Mouse (Mus musculus) kidney, postnatal 10 days (tissue): Measurements from ENCODE around the gene Gkn1.

Experiments
- DNase-seq: peaks from one replicate; pipeline ENCODE4 v3.0.0; 2021; ENCODE audit warnings: mixed read lengths

The Gkn1 gene

DNA sequence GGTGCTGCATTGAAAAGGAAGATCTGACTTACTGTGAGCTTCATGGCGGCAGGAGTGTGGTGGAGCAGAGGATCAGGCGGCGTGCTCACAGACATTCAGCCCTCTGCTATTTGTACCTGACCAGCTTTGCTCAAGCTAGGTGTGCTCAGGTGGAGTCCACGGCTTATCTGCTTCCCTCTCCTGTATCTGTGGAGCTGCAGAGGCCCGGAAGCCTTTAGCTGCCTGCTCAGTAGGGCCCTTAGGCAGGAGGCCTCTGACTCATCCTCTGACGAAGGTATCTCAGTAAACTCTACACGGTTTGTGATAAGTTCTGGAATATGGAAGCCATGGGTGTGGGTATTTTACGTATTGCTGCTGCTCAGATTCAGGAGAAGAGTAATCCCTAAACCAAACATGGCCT, at the start of gene Gkn1:
Gkn1 (minus strand) TSS at position 114 of the 400 bp plus-strand sequence.
- DNase-seq: no peak

- no peak for DNase-seq
These were observed 49.3 kb upstream of the Gkn1 start for GRCm38 (mm10) chr6:87399886-87400566.

GRCm38 (mm10) chr6:87399137-87399536, 48.4 kb upstream of the Gkn1 start:
- peak; percentile 89 for DNase-seq

GRCm38 (mm10) chr6:87394783-87395182, 44.0 kb upstream of the Gkn1 start:
- DNase-seq: peak; percentile 53

DNA sequence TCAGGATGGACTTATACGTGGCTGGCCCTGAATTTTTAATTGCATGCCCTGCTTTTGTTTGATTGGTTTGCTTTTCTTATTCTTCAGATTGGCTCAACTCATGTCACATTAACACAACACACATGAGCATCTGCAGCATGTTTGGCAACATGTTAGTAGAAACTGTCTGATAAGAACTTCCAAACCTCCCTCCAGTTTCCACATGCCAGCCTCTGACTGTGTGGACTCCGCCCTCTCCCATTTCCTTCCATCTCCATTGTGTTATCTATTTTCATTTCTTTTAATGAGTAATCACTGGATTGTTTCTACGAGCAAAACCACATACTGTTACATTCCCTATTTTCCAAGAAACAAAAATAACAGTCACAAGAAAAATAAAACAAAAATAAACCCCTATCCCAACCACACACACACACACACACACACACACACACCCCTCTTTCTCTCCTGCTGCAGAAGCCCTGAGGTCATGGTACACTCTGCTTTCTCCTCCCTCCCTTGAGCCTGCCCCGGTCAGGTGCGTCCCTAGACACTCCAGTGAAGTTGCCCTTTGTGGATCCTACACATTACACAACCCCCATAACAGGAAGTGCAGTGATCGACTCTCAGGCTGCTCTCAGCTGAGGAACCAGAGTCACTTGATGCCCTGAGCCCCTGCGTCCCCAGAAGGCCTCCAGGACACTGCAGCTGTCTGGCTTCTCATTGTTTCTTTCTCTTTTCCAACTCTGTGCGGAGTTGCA, 42.9 kb upstream of the Gkn1 start:
- peak; percentile 35 for DNase-seq

DNA sequence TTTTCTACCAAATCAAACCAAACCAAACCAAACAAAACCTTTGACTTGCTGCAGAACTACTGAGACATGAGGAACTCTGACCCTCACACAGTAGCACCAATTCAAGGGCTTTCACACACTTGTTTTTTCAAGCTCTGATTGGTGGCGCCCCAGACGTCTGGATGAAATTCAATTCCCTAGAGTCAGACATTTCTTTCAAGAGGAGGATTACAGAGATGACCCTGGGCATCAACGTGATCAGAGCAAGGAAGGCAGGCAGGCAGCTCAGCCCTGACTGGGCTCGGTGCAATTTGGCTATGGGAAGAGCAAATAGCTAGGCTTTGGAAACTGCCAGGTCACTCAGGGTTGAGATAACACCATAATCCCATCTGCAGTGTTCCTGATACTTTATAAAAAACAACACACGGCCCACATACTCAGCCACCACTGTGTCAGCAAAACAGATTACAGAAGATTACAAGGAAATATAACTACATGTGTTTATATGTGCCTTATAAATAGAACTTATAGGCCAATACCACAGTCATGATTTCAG, 38.8 kb upstream of the Gkn1 start:
- no peak for DNase-seq

GRCm38 (mm10) chr6:87388877-87389276, 38.1 kb upstream of the Gkn1 start, which contains the start of gene Gkn3:
Gene Gkn3, minus strand, starts transcription at chr6:87388935.
- DNase-seq: no peak

GRCm38 (mm10) chr6:87386681-87387080, 35.9 kb upstream of the Gkn1 start:
- no peak for DNase-seq

DNA sequence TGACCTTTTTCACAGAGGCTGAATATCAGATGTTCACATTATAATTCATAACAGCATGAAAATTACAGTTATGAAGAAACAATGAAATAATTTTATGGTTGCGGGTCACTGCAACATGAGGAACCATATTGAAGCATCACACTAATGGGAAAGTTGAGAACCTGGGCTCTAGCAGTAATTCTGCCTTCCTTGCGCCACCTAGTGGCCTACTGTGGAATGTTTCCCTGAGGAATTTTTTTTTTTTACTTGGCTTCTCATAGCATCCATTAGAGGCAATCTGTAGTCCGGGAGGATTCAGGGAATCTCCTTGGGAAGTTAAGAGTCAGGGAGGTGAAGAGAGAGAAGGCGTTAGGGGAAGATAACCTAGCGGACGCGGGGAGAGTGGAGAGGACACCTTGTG, 35.5 kb upstream of the Gkn1 start:
- peak; percentile 81 for DNase-seq

- no peak for DNase-seq
These were observed 34.0 kb upstream of the Gkn1 start for GRCm38 (mm10) chr6:87384761-87385160.

DNA sequence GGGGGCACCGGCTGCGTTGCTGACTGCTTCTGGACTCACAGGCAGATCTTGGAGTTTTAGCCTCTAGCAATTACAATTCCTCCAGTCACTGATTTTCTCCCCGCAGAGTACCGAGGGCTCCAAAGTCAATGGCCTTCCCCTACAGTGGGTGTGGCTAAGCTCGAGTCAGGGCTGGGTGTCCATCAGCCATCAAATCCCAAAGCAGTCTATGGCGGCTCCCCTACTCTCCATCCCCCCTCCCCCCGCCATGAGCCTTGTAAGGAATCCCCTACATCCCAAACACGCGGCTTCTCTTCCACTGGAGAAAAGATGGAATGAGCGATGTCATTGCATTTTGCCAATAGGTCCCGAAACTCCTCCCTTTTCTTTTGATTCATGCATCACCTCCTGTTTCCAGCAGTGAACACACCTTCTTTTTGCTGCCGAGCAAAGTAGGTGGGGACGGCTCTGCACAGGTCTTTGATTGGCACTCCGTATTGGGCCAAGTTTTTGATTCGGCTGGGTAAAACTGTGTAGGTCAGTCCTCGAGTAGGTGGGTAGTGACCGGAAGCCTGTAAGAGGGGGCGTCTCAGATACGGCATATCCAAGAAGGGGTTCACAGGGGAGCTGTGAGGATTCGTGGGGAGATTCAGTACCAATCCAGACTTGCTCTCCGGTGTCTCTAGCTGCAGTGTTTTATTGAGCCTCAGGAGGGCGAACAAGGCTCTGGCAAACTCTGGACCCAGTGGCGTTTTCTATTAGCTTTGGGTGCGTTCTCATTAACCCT, 33.4 kb upstream of the Gkn1 start:
- peak; percentile 50 for DNase-seq

GRCm38 (mm10) chr6:87373057-87373456, 22.3 kb upstream of the Gkn1 start, which contains the start of gene Gkn2:
Gene Gkn2, plus strand, starts transcription at chr6:87373357.
- no peak for DNase-seq

DNA sequence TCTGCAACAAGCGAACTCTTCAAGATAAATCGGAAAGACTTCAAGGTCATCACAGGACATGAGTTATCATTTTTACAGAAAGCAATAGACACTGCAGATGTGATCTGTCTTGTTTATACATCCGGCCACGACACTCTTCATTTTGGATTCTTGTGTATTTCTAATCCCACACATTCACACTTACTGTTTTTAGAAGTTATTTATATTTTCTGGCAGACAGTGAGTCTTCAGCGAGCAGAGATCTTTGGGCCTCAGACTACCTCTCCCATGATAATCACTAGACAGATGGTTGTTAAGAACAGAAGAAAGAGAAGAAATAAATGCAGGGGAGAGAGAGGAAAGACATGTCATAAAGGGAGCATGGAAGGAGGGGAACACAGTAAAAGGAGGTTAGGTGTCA, 18.5 kb upstream of the Gkn1 start:
- DNase-seq: no peak

GRCm38 (mm10) chr6:87354441-87354840, 3.7 kb upstream of the Gkn1 start:
- DNase-seq: no peak

- no peak for DNase-seq
These were observed 14.8 kb downstream of the Gkn1 start for GRCm38 (mm10) chr6:87335935-87336295.

GRCm38 (mm10) chr6:87335091-87335934, 15.4 kb downstream of the Gkn1 start, which contains the start of gene Antxr1:
Gene Antxr1, minus strand, starts transcription at chr6:87335821.
- peak; percentile 70 for DNase-seq

- peak; percentile 39 for DNase-seq
These were observed 16.2 kb downstream of the Gkn1 start for GRCm38 (mm10) chr6:87334361-87335090.

GRCm38 (mm10) chr6:87332380-87332779, 18.4 kb downstream of the Gkn1 start:
- DNase-seq: no peak

DNA sequence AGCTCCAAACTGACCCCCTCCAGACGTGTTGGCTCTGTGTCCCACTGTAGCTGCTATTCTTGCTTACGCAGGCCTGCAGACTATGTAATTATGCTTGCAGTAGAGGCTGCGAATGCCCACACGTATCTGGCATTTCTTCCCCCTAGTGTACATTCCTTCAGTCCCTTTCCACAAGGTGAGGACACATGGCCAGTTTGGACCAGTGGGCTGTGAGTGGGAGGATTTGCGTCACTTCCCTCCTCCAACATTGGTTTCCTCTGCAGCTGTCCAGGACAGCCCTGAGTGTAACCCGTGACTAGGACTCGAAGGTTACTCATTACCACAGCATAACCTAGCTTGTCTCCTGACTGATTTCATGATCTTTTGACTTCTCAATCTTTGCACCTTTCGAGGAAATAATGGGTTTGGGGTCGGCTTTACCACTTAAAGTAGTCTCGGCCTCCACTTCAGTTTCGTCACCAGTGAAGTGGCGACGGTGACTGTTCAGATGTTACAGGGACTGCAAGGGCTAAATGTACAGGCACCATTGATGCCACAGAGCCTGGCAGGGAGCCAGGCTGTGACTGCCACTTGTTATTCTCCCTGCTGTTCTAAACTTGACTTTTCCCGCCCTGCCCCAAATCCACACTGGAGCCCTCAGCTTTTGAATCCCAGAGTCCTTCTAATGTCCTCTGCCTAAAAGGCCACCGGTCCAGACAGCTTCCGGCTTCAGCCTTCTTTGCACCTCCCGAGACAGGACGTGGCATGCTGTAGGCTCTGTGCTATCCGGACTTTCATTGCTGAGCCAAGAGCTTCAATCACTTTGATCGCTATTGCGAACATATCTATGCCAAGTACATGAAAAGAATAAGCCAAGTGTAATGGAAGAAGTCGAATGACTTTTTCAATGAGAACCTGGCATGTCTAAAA, 22.2 kb downstream of the Gkn1 start:
- peak; percentile 41 for DNase-seq

- no peak for DNase-seq
These were observed 23.8 kb downstream of the Gkn1 start for GRCm38 (mm10) chr6:87326932-87327331.
